Mouse (Mus musculus) bone marrow, adult 2 months (tissue): ENCODE measurements around the gene Zbtb8b. TPM values are rescaled to one million over a fixed set of nuclear protein-coding genes. Genes with fewer than 3 reads are reported as not detected.
"Not testable (repeated sequence)": the region's sequence is repeated elsewhere in the genome, so short reads cannot be mapped to it uniquely, and the experiment has no call there.

Source experiments
- H3K27ac ChIP-seq: fragments of 200-500 bp; 2 replicates; pipeline ENCODE4 v1.5.1; 2012; ENCODE audit warnings: low read depth, mild to moderate bottlenecking, control low read depth, inconsistent platforms, low read length; ENCODE audit not compliant: control insufficient read depth, poor library complexity, insufficient read depth
- H3K4me1 ChIP-seq: fragments of 200-500 bp; 2 replicates; pipeline ENCODE4 v1.6.1; 2011; ENCODE audit warnings: low read length; ENCODE audit not compliant: control insufficient read depth, insufficient read depth
- H3K4me3 ChIP-seq: fragments of 200-500 bp; replicated peaks from 2 replicates; pipeline ENCODE3; 2011; ENCODE audit warnings: mild to moderate bottlenecking, low read depth, low read length, control low read depth; ENCODE audit not compliant: control insufficient read depth
- CTCF ChIP-seq: fragments of 200-500 bp; IDR thresholded peaks from 2 replicates; pipeline ENCODE4 v1.5.1; 2011; ENCODE audit warnings: low read length, control low read depth; ENCODE audit not compliant: control insufficient read depth, insufficient read depth
- POLR2A ChIP-seq: fragments of 200-500 bp; IDR thresholded peaks from 2 replicates; pipeline ENCODE4 v1.6.1; 2011; ENCODE audit warnings: low read depth, mild to moderate bottlenecking, control low read depth, low read length, borderline replicate concordance; ENCODE audit not compliant: control insufficient read depth
- WGBS: fragments of 180-500 bp; shearing (Covaris S2); methylation state at CpG from one replicate; pipeline ENCODE4 v1.1.7; 2018; 5-methylcytosine and 5-hydroxymethylcytosine counted together
- polyA plus RNA-seq: library from polyadenylated mRNA; stranded (reverse); fragments of >200 nt; gene quantifications from 2 replicates; pipeline ENCODE4 v1.2.4, GENCODE M21; 2011; ENCODE audit warnings: low replicate concordance; ENCODE audit not compliant: missing spikeins, insufficient read depth, insufficient read length

Zbtb8b gene
- polyA plus RNA-seq, 1 experiment: not detected

DNA sequence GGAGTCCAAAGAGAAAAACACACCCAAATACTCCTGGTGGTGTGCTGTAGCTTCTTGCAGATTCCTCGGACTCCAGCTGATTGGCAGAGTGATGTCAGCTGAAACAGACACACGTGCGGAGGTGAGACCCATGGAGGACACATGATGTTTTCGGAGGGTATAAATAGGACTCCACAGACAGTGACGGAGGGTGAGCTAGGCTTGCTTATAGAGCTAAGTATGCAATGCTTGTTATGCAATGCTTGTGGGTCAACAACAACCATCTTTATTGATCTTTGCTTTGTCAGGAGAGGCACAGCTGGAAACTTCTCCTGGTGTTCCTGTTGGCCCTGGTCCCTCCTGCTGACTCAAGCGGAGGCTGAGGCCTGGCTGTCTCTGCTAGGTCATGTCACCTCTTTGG is 8.1 kb upstream of the Zbtb8b start:
- H3K27ac ChIP-seq: no peak overlapping the region
- H3K4me1 ChIP-seq: no peaks in the 10 kb centered on the region; the same call in 1 of the 2 replicates
- no peak overlapping the region for H3K4me3 ChIP-seq
- 89% methylated on average over 6 of the region's 6 CpGs for WGBS
- TF ChIP-seq POLR2A (no peak), CTCF (no peak)

DNA sequence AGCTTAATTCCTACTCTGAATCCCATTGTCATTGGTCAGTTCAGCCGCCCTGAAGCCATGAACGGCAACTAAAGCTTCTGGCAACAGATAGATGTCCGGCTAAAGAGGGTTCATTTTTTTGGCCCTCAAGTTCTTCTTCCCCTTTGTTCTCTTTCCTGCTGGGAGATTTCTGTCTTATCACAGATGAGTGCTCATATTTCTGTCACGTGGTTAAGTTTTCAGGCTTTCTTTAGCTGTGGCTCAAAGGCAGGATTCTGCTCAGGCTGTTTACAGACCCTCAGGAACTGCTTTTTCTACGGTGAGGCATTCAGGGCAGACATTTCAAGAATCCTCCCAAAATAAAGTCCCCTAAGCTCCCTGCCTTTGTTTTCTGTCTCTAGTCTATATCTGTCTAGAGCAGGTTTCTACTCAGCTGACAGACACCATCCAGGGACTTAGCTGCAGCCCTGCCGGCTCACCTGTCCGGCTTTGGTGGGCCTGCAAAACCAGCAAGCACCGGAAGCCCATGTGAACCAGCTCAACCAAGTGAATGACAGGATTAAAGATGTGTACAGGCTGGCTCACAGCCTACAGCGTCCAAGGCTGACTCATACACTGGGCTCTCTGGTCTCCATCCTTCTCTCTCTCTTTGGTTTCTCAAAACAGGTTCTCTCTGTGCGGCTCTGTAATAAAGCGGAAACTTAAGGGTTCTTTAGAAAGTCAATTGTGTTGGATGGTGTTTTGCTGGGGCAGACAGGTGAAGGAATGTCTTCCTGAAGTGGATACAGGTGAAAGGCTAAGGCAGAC is 7.3 kb upstream of the Zbtb8b start:
- no peak for TF ChIP-seq CTCF
- no peak for TF ChIP-seq POLR2A
- 69% methylated on average over 11 of the region's 11 CpGs for WGBS
- H3K4me3 ChIP-seq: no peak overlapping the region
- H3K27ac ChIP-seq: no peak overlapping the region
- H3K4me1 ChIP-seq: no peaks in the 10 kb centered on the region; the same call in 1 of the 2 replicates

DNA sequence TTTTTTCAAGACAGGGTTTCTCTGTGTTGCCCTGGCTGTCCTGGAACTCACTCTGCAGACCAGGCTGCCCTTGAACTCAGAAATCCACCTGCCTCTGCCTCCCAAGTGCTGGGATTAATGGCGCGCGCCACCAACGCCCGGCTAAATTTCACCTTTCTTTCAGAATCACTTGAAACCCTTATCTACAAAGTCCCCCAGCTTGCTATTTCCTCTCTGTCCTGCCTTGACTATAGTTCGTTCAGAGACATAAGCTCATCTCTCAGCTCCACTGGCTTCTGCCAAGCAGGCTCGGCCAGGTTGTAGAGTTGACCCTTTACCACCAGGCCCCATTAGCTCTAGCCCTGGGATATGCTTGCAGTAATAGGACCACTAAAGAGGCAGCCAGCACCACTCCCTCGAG is 6.7 kb upstream of the Zbtb8b start:
- 65% methylated on average over 8 of the region's 8 CpGs for WGBS
- no peak overlapping the region for H3K27ac ChIP-seq
- no peak overlapping the region for H3K4me3 ChIP-seq
- no peak for TF ChIP-seq POLR2A
- no peak for TF ChIP-seq CTCF
- no peaks in the 10 kb centered on the region; the same call in 1 of the 2 replicates for H3K4me1 ChIP-seq

DNA sequence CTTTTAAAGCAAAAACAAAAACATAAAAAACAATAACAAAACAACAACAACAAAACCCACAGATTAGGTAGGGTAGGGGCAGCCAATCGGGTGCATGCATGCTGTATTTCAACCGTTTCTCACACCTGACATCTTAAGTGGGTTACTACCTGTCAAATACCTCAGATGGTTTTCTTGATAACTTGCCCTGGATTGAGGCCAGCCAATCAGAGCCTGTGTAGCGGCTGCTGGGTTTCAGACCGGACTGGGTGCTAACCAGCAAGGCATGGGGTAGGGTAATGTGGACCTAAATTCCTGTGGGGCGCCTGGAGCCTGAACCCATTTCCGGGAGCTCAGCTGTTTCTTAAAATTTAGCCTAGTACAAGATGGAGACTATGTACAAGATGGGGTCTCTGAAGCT is 492 bp upstream of the Zbtb8b start:
- 30% methylated on average over 6 of the region's 6 CpGs for WGBS
- Histone ChIP-seq H3K27ac (no peak overlapping the region), H3K4me1 (no peaks in the 10 kb centered on the region; the same call in 1 of the 2 replicates), H3K4me3 (no peak overlapping the region)
- TF ChIP-seq CTCF (no peak), POLR2A (no peak)

DNA sequence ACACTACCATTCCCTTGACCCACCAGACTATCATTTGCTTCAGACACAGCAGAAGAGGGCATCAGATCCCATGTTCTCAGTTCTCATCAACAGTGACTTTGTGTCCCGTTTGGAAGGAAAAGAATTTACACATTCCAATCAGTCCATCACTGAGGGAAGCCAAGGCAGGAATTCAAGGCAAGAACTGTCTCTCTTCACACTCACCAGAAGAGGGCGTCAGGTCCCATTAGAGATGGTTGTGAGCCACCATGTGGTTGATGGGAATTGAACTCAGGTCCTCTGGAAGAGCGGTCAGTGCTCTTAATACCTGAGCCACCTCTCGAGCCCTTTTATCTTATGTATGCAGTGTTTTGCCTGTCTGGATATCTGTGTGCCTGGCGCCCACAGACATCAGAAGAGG is 22.3 kb downstream of the Zbtb8b start:
- H3K27ac ChIP-seq: no peak overlapping the region
- no peaks in the 10 kb centered on the region; the same call in none of the 2 replicates for H3K4me1 ChIP-seq
- TF ChIP-seq POLR2A (no peak), CTCF (no peak)
- H3K4me3 ChIP-seq: no peak overlapping the region
- 90% methylated on average over 5 of the region's 5 CpGs for WGBS

DNA sequence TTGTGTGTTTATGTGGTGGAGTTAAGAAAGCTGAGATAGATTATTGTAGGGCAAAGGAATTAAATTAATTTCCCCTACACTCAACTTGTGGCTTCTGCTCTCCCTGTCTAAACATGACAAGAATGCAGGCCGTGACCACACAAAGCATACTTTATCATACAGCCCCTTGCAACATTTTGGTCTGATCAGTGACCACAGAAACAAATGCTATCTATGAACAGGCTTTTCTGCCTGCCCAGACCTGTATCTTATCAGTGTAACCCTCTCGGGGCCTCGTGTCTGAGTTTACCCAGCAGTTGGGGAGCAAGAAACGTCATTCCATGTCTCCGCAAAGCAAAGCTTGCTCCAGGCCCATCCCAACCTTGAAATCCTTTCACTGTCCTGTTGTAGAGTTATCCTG is 24.2 kb downstream of the Zbtb8b start:
- Histone ChIP-seq H3K4me1 (no peaks in the 10 kb centered on the region; the same call in none of the 2 replicates), H3K4me3 (no peak overlapping the region), H3K27ac (no peak overlapping the region)
- no peak for TF ChIP-seq CTCF
- no peak for TF ChIP-seq POLR2A
- 64% methylated on average over 5 of the region's 5 CpGs for WGBS

DNA sequence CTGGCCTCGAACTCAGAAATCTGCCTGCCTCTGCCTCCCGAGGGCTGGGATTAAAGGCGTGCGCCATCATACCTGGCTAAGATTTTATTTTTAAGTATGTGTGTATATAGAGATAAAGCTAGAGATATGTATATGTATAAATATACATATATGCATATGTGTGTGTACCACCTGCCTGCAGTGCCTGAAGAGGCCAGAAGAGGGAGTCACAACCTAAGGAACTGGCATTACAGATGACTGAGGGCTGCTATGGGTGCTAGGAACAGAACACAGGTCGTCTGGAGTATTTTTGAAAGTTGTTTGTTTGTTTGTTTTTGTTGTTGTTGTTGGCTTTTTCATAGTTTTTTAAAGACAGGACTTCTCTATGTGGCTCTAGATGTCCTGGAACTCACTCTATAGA is 24.8 kb downstream of the Zbtb8b start:
- TF ChIP-seq POLR2A (no peak), CTCF (0 out of 2 replicates have a peak, but pooled peaks have one; percentile 10)
- H3K4me1 ChIP-seq: no peaks in the 10 kb centered on the region; the same call in none of the 2 replicates
- 89% methylated on average over 5 of the region's 5 CpGs for WGBS
- H3K4me3 ChIP-seq: no peak overlapping the region
- H3K27ac ChIP-seq: no peak overlapping the region

DNA sequence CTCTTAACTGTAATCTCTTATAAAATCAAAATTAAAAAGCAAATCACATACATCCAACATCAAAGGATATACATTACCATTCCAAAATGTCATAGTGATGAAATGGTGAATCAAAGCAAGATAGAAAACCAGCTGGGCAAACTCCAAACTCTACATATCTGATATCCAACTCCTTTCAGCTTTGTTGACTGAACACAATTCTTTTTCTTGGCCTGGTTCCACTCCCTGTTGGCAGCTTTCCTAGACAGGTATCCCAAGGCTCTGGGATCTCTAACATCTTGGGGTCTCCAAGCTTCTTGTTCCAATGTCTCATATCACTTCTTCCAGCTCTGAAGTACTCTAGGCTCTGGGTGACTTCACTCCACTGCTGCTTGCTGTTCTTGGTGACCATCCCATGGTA is 29.7 kb downstream of the Zbtb8b start:
- Histone ChIP-seq H3K4me3 (no peak overlapping the region), H3K4me1 (no peaks in the 10 kb centered on the region), H3K27ac (no peak overlapping the region)
- TF ChIP-seq POLR2A: no peak
- TF ChIP-seq CTCF: no peak

DNA sequence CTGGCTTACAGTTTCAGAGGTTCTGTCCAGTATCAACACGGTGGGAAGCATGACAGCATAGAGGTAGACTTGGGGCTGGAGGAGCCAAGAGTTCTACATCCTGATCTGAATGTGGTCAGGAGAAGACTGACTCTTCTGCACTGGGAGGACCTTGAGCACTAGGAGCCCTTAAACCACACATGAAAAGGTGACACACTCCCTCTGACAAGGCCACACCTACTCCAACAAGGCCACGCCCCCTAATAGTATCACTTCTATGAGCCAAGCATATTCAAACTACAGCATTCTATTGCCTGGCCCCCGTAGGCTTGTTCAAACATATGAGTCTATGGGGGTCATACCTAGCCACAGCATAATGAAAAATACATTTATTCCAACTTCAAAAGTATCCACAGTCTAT is 30.1 kb downstream of the Zbtb8b start:
- H3K4me1 ChIP-seq, H3K4me3 ChIP-seq, H3K27ac ChIP-seq: not testable (repeated sequence)
- WGBS: 79% methylated on average over 3 of the region's 3 CpGs
